In the genomic region with DNA sequence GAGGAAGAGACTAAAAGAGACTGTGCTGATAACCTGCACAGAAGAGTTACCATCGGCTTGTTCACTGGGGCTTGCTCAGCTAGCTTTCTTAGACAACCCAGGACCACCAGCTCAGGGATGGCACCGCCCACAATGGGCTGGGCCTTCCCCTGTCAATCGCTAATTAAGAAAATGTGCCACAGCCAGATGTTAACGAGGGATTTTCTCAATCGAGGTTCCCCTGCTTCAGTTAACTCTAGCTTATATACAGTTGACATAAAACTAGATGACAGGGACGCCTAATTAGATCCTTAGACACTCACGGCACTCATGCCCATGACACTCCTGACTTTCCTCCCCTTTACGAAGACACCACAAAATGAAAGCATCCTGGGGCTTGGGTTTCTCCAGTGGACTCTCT, we compare ENCODE assay signal across 26 mouse cellular contexts.
"Had no signal": no experiment of that assay in that cellular context is flagged by ENCODE, and none has a peak within 500 bp of the region (broad histone marks: within the 10 kb centered on the region; RNA-seq: fewer than 3 reads in every experiment).

No protein-coding gene starts in this region.

- H3K27ac ChIP-seq: heart, adult 2 months; heart, embryonic 13.5 days; heart, embryonic 15.5 days; hindbrain, embryonic 13.5 days; hindbrain, embryonic 15.5 days; intestine, embryonic 15.5 days; layer of hippocampus, adult 2 months; left cerebral cortex, adult 2 months; limb, embryonic 12.5 days; liver, embryonic 13.5 days had no signal

- H3K4me2 ChIP-seq: heart, embryonic 11.5 days; heart, embryonic 13.5 days; heart, embryonic 15.5 days; hindbrain, embryonic 13.5 days; hindbrain, embryonic 15.5 days; intestine, embryonic 15.5 days; limb, embryonic 12.5 days; liver, embryonic 11.5 days; liver, embryonic 13.5 days had no signal

- DNase-seq: gastrocnemius, postnatal 14 days; gastrocnemius, postnatal 36 days; heart, adult 11 months; heart, adult 2 months; heart, postnatal 14 days; heart, postnatal 4 days; kidney, adult 18-20 months; kidney, adult 8-10 months; kidney, postnatal 10 days; kidney, postnatal 25 days; kidney, postnatal 4 days; liver; liver, embryonic 13.5 days had no signal

- H3K27me3 ChIP-seq: heart, embryonic 13.5 days; heart, embryonic 15.5 days; hindbrain, embryonic 13.5 days; hindbrain, embryonic 15.5 days; intestine, embryonic 15.5 days; limb, embryonic 12.5 days; liver, embryonic 13.5 days had no signal

- ATAC-seq: inflammation-experienced regulatory T-cells, adult 6 months; intestine, embryonic 15.5 days; intestine, postnatal 0 days had no signal

- H3K9me3 ChIP-seq: heart, embryonic 13.5 days; heart, embryonic 15.5 days; hindbrain, embryonic 13.5 days; hindbrain, embryonic 15.5 days; intestine, embryonic 15.5 days; limb, embryonic 10.5 days; limb, embryonic 12.5 days; liver, embryonic 13.5 days had no signal

- H3K4me1 ChIP-seq: heart, embryonic 13.5 days; heart, embryonic 15.5 days; intestine, embryonic 15.5 days; liver, embryonic 13.5 days had no signal

- H3K36me3 ChIP-seq: heart, embryonic 13.5 days; heart, embryonic 15.5 days; hindbrain, embryonic 13.5 days; hindbrain, embryonic 15.5 days; intestine, embryonic 15.5 days; limb, embryonic 10.5 days; limb, embryonic 12.5 days; liver, embryonic 13.5 days had no signal

- H3K9ac ChIP-seq: heart, embryonic 13.5 days; heart, embryonic 15.5 days; hindbrain, embryonic 13.5 days; hindbrain, embryonic 15.5 days; intestine, embryonic 15.5 days; limb, embryonic 12.5 days; liver, embryonic 13.5 days had no signal

- H3K4me3 ChIP-seq: heart, adult 2 months; heart, embryonic 13.5 days; heart, embryonic 15.5 days; hindbrain, embryonic 13.5 days; hindbrain, embryonic 15.5 days; intestine, embryonic 15.5 days; layer of hippocampus, adult 2 months; left cerebral cortex, adult 2 months; limb, embryonic 10.5 days; limb, embryonic 12.5 days; liver, embryonic 13.5 days had no signal
